Mouse (Mus musculus) central nervous system, embryonic 14 days (tissue): Measurements from ENCODE around the gene Vmn2r94. TPM values are rescaled to one million over a fixed set of nuclear protein-coding genes. Genes with fewer than 3 reads are reported as not detected.

Source experiments
- polyA plus RNA-seq: library from polyadenylated mRNA; depleted of rRNA; stranded (reverse); fragments of >200 nt; gene quantifications from 2 replicates; pipeline ENCODE4 v1.2.3, GENCODE M21; 2012; rRNA removed

Gene Vmn2r94
- not detected in 2 replicates for polyA plus RNA-seq

GRCm38 (mm10) chr17:18277656-18278055 is at the start of gene Vmn2r94:
Gene Vmn2r94 (minus strand): TSS chr17:18277756.

DNA sequence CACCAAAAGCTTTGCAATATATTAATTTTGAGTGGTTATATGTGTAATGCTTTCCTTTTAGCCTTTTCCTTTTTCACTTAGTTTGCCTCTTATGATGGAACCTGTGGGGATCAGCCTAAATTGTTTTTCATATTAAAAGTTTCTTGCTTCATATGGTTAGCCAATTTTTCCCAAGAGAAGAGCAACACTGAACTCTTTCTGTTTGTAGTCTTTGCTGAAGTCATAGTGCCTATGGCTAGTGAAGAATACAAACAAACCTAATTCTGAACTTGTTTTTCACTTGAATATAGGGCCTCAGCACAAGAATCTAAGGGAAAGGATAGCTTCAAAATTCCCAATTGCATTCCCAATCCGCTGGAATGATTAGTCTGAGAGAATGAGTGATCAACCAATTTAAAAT is 20.2 kb upstream of the Vmn2r94 start, which contains the start of gene Vmn2r93:
TSS of gene Vmn2r93 (plus strand) at position 301 of the 400 bp plus-strand sequence.

Other genes starting within 250 kb of the Vmn2r94 start
- gene Vmn2r124, start 228.3 kb downstream of the Vmn2r94 start, polyA plus RNA-seq, result not detected in 2 replicates
- not detected in 2 replicates for gene Vmn2r91, start 192.7 kb downstream of the Vmn2r94 start, polyA plus RNA-seq
- not detected in 2 replicates for gene Vmn2r92, start 125.9 kb downstream of the Vmn2r94 start, polyA plus RNA-seq
- gene Vmn2r93, start 20.3 kb upstream of the Vmn2r94 start, polyA plus RNA-seq, result not detected in 2 replicates
- not detected in 2 replicates for gene Vmn2r95, start 146.3 kb upstream of the Vmn2r94 start, polyA plus RNA-seq